Mouse (Mus musculus): ENCODE data around the gene Ncdn.

The Ncdn gene

GRCm38 (mm10) chr4:126752608-126753141 is 563 bp downstream of the Ncdn start:
- intact Hi-C loops (cut with DNase I): loop anchor here (5.0 kb wide), 1 partner anchor 95 kb away; no protein-coding TSS in a partner anchor

- intact Hi-C loops (cut with DNase I): loop anchor here (5.0 kb wide), 1 partner anchor 95 kb away; no protein-coding TSS in a partner anchor
Observed at GRCm38 (mm10) chr4:126752024-126752607, 1.1 kb downstream of the Ncdn start.

- intact Hi-C loops (cut with DNase I): loop anchor here (5.0 kb wide), 1 partner anchor 96 kb away; no protein-coding TSS in a partner anchor
Observed at GRCm38 (mm10) chr4:126751556-126752023, 1.6 kb downstream of the Ncdn start.

GRCm38 (mm10) chr4:126750863-126751555 is 2.2 kb downstream of the Ncdn start:
- intact Hi-C loops (cut with DNase I): loop anchor here (5.0 kb wide), 1 partner anchor 96 kb away; no protein-coding TSS in a partner anchor

- intact Hi-C loops (cut with DNase I): loop anchor here (5.0 kb wide), 1 partner anchor 97 kb away; no protein-coding TSS in a partner anchor
Observed at GRCm38 (mm10) chr4:126750046-126750683, 3.1 kb downstream of the Ncdn start.

- intact Hi-C loops (cut with DNase I): loop anchor here (5.0 kb wide), 1 partner anchor 88 kb away; no protein-coding TSS in a partner anchor
Observed at GRCm38 (mm10) chr4:126749553-126749952, 3.7 kb downstream of the Ncdn start.

GRCm38 (mm10) chr4:126748381-126748780 is 4.9 kb downstream of the Ncdn start:
- intact Hi-C loops (cut with DNase I): loop anchor here (5.0 kb wide), 1 partner anchor 89 kb away; no protein-coding TSS in a partner anchor

GRCm38 (mm10) chr4:126746194-126746840 is 6.9 kb downstream of the Ncdn start:
- intact Hi-C loops (cut with DNase I): loop anchor here (5.0 kb wide), 1 partner anchor 91 kb away; no protein-coding TSS in a partner anchor

GRCm38 (mm10) chr4:126745506-126746193 is 7.6 kb downstream of the Ncdn start:
- intact Hi-C loops (cut with DNase I): loop anchor here (5.0 kb wide), 1 partner anchor 92 kb away; no protein-coding TSS in a partner anchor

GRCm38 (mm10) chr4:126744831-126745230 is 8.4 kb downstream of the Ncdn start:
- intact Hi-C loops (cut with DNase I): loop anchor here (5.0 kb wide), 1 partner anchor 92 kb away; no protein-coding TSS in a partner anchor

- intact Hi-C loops (cut with DNase I): loop anchor here (2.0 kb wide), 1 partner anchor 189 kb away; no protein-coding TSS in a partner anchor
Observed at GRCm38 (mm10) chr4:126743713-126744112, 9.5 kb downstream of the Ncdn start.

- intact Hi-C loops (cut with DNase I): loop anchor here (2.0 kb wide), 1 partner anchor 188 kb away; no protein-coding TSS in a partner anchor
Observed at GRCm38 (mm10) chr4:126742976-126743375, 10.3 kb downstream of the Ncdn start.

- intact Hi-C loops (cut with DNase I): loop anchor here (2.0 kb wide), 1 partner anchor 109 kb away; no protein-coding TSS in a partner anchor
Observed at GRCm38 (mm10) chr4:126741448-126741847, 11.8 kb downstream of the Ncdn start.

- intact Hi-C loops (cut with DNase I): loop anchor here (1.0 to 2.0 kb wide), 2 partner anchors 107 to 140 kb away; no protein-coding TSS in a partner anchor
Observed at GRCm38 (mm10) chr4:126739966-126740676, 13.1 kb downstream of the Ncdn start.

- intact Hi-C loops (cut with DNase I): no loop called here
Observed at GRCm38 (mm10) chr4:126736001-126736414, 17.2 kb downstream of the Ncdn start, which contains the start of gene Tfap2e. Gene Tfap2e (minus strand): TSS chr4:126736240.

- intact Hi-C loops (cut with DNase I): no loop called here
Observed at GRCm38 (mm10) chr4:126735382-126736000, 17.7 kb downstream of the Ncdn start.

- intact Hi-C loops (cut with DNase I): no loop called here
Observed at GRCm38 (mm10) chr4:126734700-126735381, 18.4 kb downstream of the Ncdn start.

GRCm38 (mm10) chr4:126734001-126734603 is 19.1 kb downstream of the Ncdn start:
- intact Hi-C loops (cut with DNase I): no loop called here
